Mouse (Mus musculus) brain, embryonic 14.5 days (tissue): ENCODE measurements at regions not wholly inside any gene's neighbourhood (a gene's known extent, or its start where the extent isn't known, plus 50 kb on each side); places are given as distances from the start of the nearest gene placed in this dataset.

Experiments
- CTCF ChIP-seq: fragments of 200-500 bp; IDR thresholded peaks from 2 replicates; pipeline ENCODE4 v1.5.1; 2012; ENCODE audit warnings: inconsistent platforms, mild to moderate bottlenecking, moderate library complexity, borderline replicate concordance; ENCODE audit not compliant: insufficient read depth, insufficient read length; ENCODE audit errors: extremely low read depth
- POLR2A ChIP-seq: fragments of 200-500 bp; IDR thresholded peaks from 2 replicates; pipeline ENCODE4 v1.6.1; 2012; ENCODE audit warnings: mild to moderate bottlenecking, inconsistent platforms, borderline replicate concordance; ENCODE audit not compliant: poor library complexity, insufficient read depth, insufficient read length, severe bottlenecking; ENCODE audit errors: extremely low read depth

DNA sequence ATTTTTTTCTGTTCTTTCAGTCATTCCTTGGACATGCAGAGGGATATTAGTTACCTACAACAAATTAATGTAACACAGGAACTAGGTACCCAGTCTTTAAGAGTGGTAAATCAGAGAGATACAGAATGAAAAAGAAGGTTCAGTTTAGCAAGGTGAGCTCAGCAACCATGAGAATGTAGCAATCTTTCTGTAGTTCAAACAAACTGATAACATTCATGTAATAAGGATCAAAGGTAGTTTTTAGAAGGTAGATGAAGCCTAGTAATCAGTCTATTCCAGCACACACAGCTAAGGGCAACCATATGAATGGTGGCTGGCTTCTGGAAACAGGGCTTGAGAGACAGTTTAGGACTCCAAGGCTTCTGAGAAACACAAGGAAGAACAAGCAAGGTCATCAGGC is 138.1 kb upstream of the Igf1 start:
- TF ChIP-seq CTCF: no peak
- no peak for TF ChIP-seq POLR2A
